Mouse (Mus musculus): ENCODE data around the gene Fbxl7.

The Fbxl7 gene

GRCm38 (mm10) chr15:26895251-26895711 is at the start of gene Fbxl7:
TSS of gene Fbxl7 (minus strand) at chr15:26895580.
- peak; percentile 86 for DNase-seq (ENCODE audit: low spot score)

DNA sequence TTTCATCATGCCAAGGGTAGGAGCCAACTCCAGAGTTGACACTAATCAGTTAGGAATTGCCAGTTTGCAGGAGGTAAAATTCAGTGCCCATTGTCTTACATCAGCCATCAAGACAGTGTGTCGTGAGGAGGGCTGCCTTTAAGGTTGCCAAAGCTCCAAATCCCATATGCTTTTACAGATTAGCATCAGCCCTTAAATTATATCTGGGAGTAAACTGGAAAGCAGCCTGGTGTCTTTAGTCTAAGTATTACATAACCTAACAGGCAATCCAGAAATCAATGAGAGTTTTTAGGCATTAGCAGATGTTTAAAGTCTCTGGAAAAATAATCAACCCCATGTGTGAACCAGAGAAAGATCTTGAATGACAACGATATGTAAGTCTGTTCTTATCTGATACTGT is 26.6 kb upstream of the Fbxl7 start:
- peak; percentile 19 for DNase-seq (ENCODE audit: low spot score)

- no peak for DNase-seq (ENCODE audit: low spot score)
Observed at GRCm38 (mm10) chr15:26913427-26913826, 18.0 kb upstream of the Fbxl7 start.

DNA sequence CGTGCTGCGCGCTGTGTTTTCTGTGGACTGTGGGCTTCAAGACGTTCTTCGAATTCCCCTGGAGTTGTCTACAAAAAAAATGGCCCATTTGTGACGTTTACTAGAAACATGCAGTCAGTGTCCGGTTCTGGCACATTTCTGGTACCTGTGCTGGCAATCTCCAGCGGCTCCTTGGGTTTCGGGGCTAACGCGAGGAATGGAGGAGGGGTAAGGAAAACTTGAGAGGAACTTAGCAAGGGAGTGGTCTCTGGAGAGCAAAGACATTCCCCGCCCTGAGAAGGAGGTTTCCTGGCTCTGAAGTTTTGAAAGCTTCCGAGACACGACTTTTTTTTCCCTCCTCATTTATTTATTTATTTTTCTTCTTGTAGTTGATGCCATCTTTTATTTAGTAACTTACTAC is 381 bp upstream of the Fbxl7 start:
- DNase-seq (ENCODE audit: low spot score), result peak; percentile 18

- DNase-seq (ENCODE audit: low spot score), result no peak
Observed at GRCm38 (mm10) chr15:26894801-26895229, 565 bp downstream of the Fbxl7 start.

GRCm38 (mm10) chr15:26894031-26894655 is 1.2 kb downstream of the Fbxl7 start:
- DNase-seq (ENCODE audit: low spot score), result no peak

GRCm38 (mm10) chr15:26893136-26893535 is 2.2 kb downstream of the Fbxl7 start:
- no peak for DNase-seq (ENCODE audit: low spot score)

GRCm38 (mm10) chr15:26889971-26890370 is 5.4 kb downstream of the Fbxl7 start:
- no peak for DNase-seq (ENCODE audit: low spot score)

GRCm38 (mm10) chr15:26888170-26888569 is 7.2 kb downstream of the Fbxl7 start:
- DNase-seq (ENCODE audit: low spot score), result no peak

DNA sequence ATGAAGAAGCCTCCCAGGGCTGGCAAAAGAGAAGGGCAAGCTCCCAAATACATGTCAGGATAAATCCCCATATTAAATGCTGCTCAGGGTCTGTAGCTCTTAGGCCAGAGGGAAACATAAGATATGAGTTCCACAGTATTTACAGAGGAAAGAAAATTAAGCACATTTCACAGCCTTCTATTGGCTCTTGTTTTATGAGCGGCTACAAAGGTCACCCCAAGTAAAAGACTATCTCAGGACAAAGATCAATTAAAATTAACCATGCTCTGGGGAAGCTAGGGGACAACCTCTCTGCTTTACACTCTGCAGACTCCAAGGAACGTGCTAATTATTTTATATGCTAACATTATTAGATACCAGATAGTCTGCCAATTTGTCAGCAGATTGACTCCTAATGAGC is 9.4 kb downstream of the Fbxl7 start:
- DNase-seq (ENCODE audit: low spot score), result no peak

DNA sequence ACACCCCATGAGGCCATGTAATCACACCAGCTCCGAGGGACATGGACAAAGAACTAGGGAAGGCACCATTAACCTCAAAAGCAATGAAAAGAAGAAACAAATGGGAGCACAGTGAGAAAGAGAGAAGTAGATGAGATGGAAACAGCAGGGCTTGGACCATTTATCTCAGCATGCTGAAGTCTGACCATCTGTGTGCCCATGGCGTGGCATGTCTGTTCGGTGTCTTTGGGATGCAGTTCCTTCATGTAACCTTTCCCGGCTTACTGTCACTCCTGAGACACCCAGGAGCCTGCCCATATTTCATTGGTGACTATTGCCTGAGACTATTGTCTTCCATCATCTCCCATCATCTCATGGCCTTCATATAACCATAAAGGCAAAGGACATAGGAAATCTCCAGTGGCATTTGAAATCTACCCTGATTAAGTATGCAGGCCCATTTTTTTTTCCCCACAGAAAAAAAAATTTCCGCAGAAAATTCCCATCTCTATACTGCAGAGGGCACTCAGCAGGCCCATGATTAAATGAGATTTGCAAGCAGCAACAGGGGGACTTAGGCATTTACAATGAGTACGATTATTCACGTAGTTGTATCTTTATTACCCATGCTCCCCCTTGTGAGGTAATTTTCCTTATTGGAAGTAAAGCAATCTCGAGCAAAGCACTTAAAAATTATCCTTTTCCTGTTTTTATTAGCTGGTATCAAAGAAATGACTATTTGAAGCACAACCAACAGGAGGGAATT is 15.0 kb downstream of the Fbxl7 start:
- no peak for DNase-seq (ENCODE audit: low spot score)

DNA sequence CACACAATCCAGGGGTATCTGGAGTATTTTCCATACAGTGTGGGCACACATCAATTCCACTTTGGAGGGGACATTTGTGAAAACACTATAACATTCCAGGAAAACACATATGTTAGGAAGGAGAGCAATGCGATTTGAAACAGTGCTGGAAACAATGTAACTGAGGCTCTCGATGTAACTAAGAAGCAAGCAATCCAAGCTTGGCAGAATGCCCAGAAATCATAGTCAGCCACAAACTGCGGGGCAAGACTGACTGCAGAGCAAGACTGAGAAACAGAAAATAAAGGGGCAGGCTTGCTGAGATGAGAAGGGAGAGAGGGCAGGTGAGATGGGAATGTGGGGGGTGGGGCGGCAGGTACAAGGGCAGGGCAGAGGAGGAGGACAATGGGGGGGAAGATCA is 19.7 kb downstream of the Fbxl7 start:
- peak; percentile 84 for DNase-seq (ENCODE audit: low spot score)

GRCm38 (mm10) chr15:26872234-26872633 is 23.1 kb downstream of the Fbxl7 start:
- DNase-seq (ENCODE audit: low spot score), result no peak

DNA sequence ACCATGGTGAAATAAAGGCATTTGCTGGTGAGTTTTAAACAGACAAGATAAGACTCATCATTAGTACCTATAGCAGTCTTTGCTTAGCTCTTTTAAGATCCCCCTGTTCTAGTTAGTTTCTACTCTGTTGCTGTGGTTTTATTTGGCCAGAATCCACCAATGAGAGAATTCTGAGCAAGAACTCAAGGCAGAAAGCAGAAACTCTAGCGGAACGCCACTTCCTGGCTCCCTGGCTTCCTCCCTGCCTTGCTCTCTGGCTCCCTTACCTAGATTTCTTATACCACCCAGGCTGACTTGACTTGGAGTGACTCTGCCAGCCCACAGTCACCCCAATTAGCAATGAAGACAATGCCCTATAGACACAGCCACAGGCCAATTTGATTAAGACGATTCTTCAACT is 26.2 kb downstream of the Fbxl7 start:
- no peak for DNase-seq (ENCODE audit: low spot score)

GRCm38 (mm10) chr15:26867521-26867920 is 27.9 kb downstream of the Fbxl7 start:
- DNase-seq (ENCODE audit: low spot score), result no peak

- no peak for DNase-seq (ENCODE audit: low spot score)
Observed at GRCm38 (mm10) chr15:26862173-26862572, 33.2 kb downstream of the Fbxl7 start.

- no peak for DNase-seq (ENCODE audit: low spot score)
Observed at GRCm38 (mm10) chr15:26849626-26850025, 45.8 kb downstream of the Fbxl7 start.

DNA sequence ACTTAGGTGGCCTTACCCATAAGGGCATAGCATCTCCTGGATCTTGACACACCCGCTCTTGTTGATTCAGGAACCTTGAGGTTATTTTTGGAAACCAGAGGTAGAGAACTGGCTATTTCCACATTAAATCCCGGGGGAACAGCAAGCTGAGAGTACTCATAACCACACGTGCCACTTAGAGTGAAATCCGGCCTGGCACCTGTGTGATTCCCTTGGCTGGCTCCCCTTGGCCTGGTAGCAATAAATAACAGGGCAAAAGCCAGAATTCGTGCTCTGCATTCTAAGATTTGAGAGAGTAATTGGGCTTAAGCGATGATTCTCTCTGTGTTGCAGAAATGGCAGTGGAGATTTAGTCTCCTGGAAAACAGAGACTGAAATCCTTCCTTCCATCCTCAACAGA is 53.2 kb downstream of the Fbxl7 start:
- DNase-seq (ENCODE audit: low spot score), result peak; percentile 12

DNA sequence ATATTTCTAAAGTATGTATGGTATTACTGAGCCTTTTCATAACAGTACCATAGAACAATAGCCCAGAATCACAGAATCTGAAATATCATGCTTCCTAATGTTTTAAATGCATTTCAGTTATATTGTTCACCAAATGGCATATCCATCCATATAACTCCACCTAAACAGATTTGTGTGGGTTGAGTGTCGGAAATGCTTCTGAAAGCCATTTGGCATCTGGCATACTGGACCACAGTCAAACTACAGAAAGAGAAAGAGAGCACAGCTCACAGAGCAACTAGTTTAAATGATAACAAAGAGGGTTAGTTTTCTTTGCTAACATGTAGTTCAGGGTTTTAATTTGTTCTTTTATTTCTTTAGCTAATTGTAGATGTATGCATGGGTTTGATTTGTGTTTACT is 57.0 kb downstream of the Fbxl7 start:
- no peak for DNase-seq (ENCODE audit: low spot score)

DNA sequence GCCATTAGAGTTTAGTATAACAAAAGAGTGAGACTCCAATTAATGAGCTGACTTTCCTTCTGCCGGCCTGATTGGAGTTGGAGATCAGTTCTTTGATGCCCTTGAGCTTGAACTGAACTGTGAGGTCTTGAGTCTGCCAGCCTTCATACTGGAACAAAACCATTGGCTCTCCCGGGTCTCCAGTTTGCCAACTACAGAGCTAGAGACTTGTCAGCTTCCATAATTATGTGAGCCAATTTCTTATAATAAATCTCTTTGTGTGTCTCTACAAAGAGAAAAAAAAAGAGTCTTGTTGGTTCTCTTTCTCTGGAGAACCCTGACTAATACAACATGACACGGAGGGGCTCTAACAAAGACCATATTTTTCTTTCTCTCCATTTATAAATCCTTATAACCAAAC is 58.2 kb downstream of the Fbxl7 start:
- DNase-seq (ENCODE audit: low spot score), result no peak

- no peak for DNase-seq (ENCODE audit: low spot score)
Observed at GRCm38 (mm10) chr15:26834415-26834814, 61.0 kb downstream of the Fbxl7 start.

GRCm38 (mm10) chr15:26831141-26831540 is 64.2 kb downstream of the Fbxl7 start:
- peak; percentile 32 for DNase-seq (ENCODE audit: low spot score)

GRCm38 (mm10) chr15:26816931-26817330 is 78.4 kb downstream of the Fbxl7 start:
- DNase-seq (ENCODE audit: low spot score), result peak; percentile 40

GRCm38 (mm10) chr15:26812856-26813255 is 82.5 kb downstream of the Fbxl7 start:
- no peak for DNase-seq (ENCODE audit: low spot score)

Measured in MN1 (cell line).